Mouse (Mus musculus) kidney, embryonic 15.5 days (tissue): ENCODE measurements around the gene Hesx1. TPM values are rescaled to one million over a fixed set of nuclear protein-coding genes. Genes with fewer than 3 reads are reported as not detected.

Experiments used
- ATAC-seq: fragments of 200-750 bp; cut with Nextera tagmentation; replicated peaks from 2 replicates; pipeline ENCODE4 v1.8.0; 2017; ENCODE audit warnings: moderate TSS enrichment; ENCODE audit not compliant: low FRiP score
- H3K27ac ChIP-seq: fragments of 300-500 bp; sonication (generic); 2 replicates; pipeline ENCODE4 v1.5.1; 2015; ENCODE audit warnings: mild to moderate bottlenecking, inconsistent platforms
- H3K27me3 ChIP-seq: fragments of 300-500 bp; sonication (generic); 2 replicates; pipeline ENCODE4 v1.6.1; 2015; ENCODE audit warnings: inconsistent platforms
- H3K36me3 ChIP-seq: fragments of 300-500 bp; sonication (generic); 2 replicates; pipeline ENCODE4 v1.6.1; 2015; ENCODE audit warnings: inconsistent platforms
- H3K4me1 ChIP-seq: fragments of 300-500 bp; sonication (generic); 2 replicates; pipeline ENCODE4 v1.6.1; 2015; ENCODE audit warnings: inconsistent platforms
- H3K4me2 ChIP-seq: fragments of 300-500 bp; sonication (generic); 2 replicates; pipeline ENCODE4 v1.6.1; 2015; ENCODE audit warnings: moderate library complexity, mild to moderate bottlenecking, inconsistent platforms
- H3K4me3 ChIP-seq: fragments of 300-500 bp; sonication (generic); replicated peaks from 2 replicates; pipeline ENCODE4 v1.5.1; 2015; ENCODE audit warnings: mild to moderate bottlenecking, inconsistent platforms
- H3K9ac ChIP-seq: fragments of 300-500 bp; sonication (generic); 2 replicates; pipeline ENCODE4 v1.6.1; 2015; ENCODE audit warnings: mild to moderate bottlenecking, inconsistent platforms
- H3K9me3 ChIP-seq: fragments of 300-500 bp; sonication (generic); replicated peaks from 2 replicates; pipeline ENCODE4 v1.6.1; 2016; ENCODE audit warnings: inconsistent platforms
- WGBS: fragments of 180-500 bp; shearing (Covaris S2); methylation state at CpG from one replicate; pipeline ENCODE4 v1.1.7; 2015; ENCODE audit warnings: mixed read lengths; 5-methylcytosine and 5-hydroxymethylcytosine counted together
- polyA plus RNA-seq: library from polyadenylated mRNA; unstranded; fragments of >200 nt; fragmentation: Nextera tagmentation; extraction: Ambion mirVana; gene quantifications from 2 replicates; pipeline ENCODE4 v1.2.1, GENCODE M21; 2015

Gene Hesx1
- polyA plus RNA-seq, 1 experiment from 2014 or later: 1.1 TPM

DNA sequence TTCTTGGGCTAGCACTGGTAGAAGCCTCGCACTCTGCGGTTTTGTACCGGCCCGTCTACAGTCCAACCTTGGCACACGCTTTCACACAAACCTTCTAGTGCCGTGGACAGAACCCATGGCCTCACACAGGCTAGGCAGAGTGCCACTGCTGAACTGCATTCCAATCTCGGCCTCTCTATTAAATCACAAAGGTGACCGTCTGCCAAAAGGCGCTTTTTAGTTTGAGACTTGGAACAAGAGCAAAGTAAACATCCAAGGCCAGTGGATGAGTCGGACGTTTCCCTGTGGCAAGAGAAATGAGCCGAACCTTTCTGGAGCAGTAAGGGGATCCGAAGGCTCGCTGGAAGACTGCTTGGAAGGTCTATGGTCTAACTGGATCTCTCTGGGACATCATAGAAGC, 25.6 kb downstream of the Hesx1 start:
- Histone ChIP-seq H3K36me3 (no peaks in the 10 kb centered on the region), H3K4me1 (no peaks in the 10 kb centered on the region), H3K4me2 (no peak overlapping the region), H3K9me3 (no peaks in the 10 kb centered on the region), H3K9ac (no peak overlapping the region), H3K4me3 (no peak overlapping the region), H3K27ac (no peak overlapping the region), H3K27me3 (no peaks in the 10 kb centered on the region)
- ATAC-seq: no peak
- 77% methylated on average over 14 of the region's 14 CpGs for WGBS

DNA sequence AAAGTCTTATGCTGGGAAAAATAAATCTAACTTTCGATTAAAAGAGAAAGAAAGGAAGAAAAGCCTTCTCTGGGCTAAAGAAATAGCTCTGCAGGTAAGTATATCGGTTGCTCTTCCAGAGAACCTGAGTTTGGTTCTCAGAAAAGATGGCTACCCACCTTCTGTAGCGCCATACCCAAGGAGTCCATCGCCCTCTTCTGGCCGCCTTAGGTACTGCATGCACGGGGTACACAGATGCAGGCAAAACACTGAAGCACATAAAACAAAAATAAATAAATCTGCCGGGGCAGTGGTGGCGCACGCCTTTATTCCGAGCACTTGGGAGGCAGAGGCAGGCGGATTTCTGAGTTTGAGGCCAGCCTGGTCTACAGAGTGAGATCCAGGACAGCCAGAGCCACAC, 28.7 kb downstream of the Hesx1 start:
- Histone ChIP-seq H3K4me2 (no peak overlapping the region), H3K27ac (no peak overlapping the region), H3K36me3 (no peaks in the 10 kb centered on the region), H3K9me3 (no peaks in the 10 kb centered on the region), H3K4me3 (no peak overlapping the region), H3K4me1 (no peaks in the 10 kb centered on the region), H3K27me3 (no peaks in the 10 kb centered on the region), H3K9ac (no peak overlapping the region)
- no peak for ATAC-seq
- 41% methylated on average over 11 of the region's 11 CpGs for WGBS

DNA sequence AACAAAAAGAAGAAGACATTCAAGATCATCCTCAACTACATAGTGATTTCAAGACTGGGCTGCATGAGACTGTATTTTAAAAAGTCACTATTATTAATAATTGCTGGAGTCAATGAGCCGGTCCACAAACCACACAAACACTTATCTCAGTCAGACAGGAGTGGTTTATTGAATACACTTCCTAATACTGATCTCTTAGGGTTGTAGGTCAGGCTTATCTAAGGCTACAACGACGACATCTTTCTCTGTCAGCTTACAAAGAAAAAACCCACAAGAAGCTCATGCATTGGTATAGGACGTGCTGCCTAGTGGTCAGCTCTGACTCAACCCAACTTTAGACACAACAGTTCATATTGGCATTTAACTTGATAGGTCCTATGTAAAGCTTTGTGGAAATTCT, 30.4 kb downstream of the Hesx1 start:
- Histone ChIP-seq H3K9me3 (no peaks in the 10 kb centered on the region), H3K9ac (no peak overlapping the region), H3K4me3 (no peak overlapping the region), H3K36me3 (no peaks in the 10 kb centered on the region), H3K4me1 (no peaks in the 10 kb centered on the region; the same call in 1 of the 2 replicates), H3K27me3 (no peaks in the 10 kb centered on the region), H3K27ac (no peak overlapping the region), H3K4me2 (no peak overlapping the region)
- 82% methylated on average over 4 of the region's 4 CpGs for WGBS
- no peak for ATAC-seq

DNA sequence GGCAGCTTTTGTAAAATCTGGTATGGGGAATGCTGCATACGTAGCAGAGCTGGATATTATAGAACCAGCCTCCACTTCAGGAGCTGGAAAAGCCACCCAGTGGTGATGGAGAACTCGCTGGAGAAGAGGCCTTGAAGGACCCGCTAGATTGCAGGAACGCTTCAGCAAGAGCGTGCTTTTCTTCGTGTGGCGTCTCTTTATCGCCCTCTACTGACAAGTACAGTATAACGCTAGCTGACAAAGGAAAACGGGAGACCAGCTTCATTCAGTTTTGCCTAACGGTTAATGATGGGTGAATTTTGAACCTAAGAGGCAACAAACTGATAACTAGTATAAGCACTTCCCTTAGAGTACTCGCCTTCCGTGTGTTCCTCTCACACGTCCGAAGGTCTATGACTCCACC, 35.6 kb downstream of the Hesx1 start:
- no peaks in the 10 kb centered on the region for H3K36me3 ChIP-seq
- no peak overlapping the region for H3K27ac ChIP-seq
- no peak overlapping the region for H3K9ac ChIP-seq
- no peaks in the 10 kb centered on the region for H3K9me3 ChIP-seq
- H3K4me1 ChIP-seq: no peaks in the 10 kb centered on the region; the same call in 1 of the 2 replicates
- WGBS: 2% methylated on average over 15 of the region's 15 CpGs
- no peak overlapping the region for H3K4me3 ChIP-seq
- H3K4me2 ChIP-seq: no peak overlapping the region
- ATAC-seq: peak; percentile 67; the same call in 1 of the 2 replicates
- H3K27me3 ChIP-seq: no peaks in the 10 kb centered on the region

DNA sequence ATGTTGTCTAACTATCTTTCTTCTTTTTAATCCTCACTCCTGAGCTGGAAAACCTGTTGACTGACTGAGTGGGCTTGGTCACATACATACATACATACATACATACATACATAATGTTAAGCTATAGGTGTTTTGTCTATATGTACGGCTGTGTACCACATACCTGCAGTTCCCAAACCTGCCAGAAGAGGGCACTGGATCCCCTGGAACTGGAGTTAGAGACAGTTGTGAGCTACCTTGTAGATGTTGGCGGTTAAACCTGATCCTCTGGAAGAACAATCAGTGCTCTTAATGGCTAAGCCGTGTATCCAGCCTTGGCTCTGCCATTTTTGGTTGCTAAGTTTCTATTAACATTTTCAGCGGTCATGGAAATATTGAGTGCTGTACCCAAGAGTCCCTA, 36.9 kb downstream of the Hesx1 start:
- H3K4me3 ChIP-seq: no peak overlapping the region
- no peak overlapping the region for H3K4me2 ChIP-seq
- no peaks in the 10 kb centered on the region for H3K9me3 ChIP-seq
- no peaks in the 10 kb centered on the region for H3K36me3 ChIP-seq
- H3K27me3 ChIP-seq: no peaks in the 10 kb centered on the region
- H3K27ac ChIP-seq: no peak overlapping the region
- no peak overlapping the region for H3K9ac ChIP-seq
- WGBS: 13% methylated on average over 4 of the region's 4 CpGs
- no peaks in the 10 kb centered on the region; the same call in 1 of the 2 replicates for H3K4me1 ChIP-seq
- no peak for ATAC-seq

DNA sequence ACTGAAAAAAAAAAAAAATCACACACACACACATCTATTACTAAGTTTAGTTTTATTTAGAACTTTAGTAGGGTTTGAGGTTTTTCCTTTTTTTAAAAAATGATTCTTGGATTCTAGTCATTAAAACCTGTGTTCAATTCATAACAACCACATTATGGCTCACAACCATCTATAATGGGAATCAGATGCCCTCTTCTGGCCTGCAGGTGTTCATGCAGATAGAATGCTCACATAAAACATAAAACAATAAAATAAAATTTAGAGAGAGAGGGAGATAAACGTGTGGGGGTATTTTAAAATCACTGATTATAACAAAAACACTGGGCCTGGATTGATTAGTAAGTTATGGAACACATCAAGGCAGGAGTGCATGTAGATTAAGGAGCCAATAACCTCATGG, 43.3 kb downstream of the Hesx1 start:
- H3K4me1 ChIP-seq: peaks cover 24% of the 10 kb centered on the region
- H3K27ac ChIP-seq: no peak overlapping the region
- ATAC-seq: no peak
- H3K9me3 ChIP-seq: no peaks in the 10 kb centered on the region
- H3K4me3 ChIP-seq: no peak overlapping the region
- H3K9ac ChIP-seq: no peak overlapping the region
- no peak overlapping the region for H3K4me2 ChIP-seq
- 75% methylated on average over 1 of the region's 1 CpGs for WGBS
- H3K27me3 ChIP-seq: peaks cover 3% of the 10 kb centered on the region; the same call in 1 of the 2 replicates
- H3K36me3 ChIP-seq: no peaks in the 10 kb centered on the region

DNA sequence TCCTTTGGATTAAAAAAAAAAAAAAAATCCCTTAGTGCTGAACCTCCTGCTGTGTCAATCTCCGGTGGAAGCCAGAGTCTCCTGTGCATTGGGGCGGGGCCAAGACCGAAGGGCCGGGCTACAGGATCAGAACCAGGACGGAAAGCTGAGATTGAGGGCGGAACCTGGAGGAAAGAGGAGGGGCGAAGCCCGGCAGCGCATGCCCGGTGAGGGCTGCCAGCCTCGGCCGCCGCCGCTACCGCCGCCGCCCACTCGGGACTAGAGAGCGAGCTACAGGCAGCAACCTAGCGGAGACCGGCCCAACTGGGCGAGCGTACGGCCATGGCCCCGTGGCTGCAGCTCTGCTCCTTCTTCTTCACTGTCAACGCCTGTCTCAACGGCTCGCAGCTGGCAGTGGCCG, 44.6 kb downstream of the Hesx1 start, which contains the start of gene Il17rd:
Gene Il17rd (plus strand): TSS at position 159 of the 400 bp plus-strand sequence.
- WGBS: under 1% methylated on average over 29 of the region's 29 CpGs
- no peaks in the 10 kb centered on the region for H3K36me3 ChIP-seq
- peak; percentile 89 for ATAC-seq
- H3K27ac ChIP-seq: peak within 1 kb of the TSS; percentile 92
- H3K9ac ChIP-seq: peak within 1 kb of the TSS; percentile 83
- peak within 1 kb of the TSS; percentile 81 for H3K4me3 ChIP-seq
- peaks cover 3% of the 10 kb centered on the region; the same call in 1 of the 2 replicates for H3K27me3 ChIP-seq
- no peaks in the 10 kb centered on the region for H3K9me3 ChIP-seq
- peaks cover 36% of the 10 kb centered on the region for H3K4me1 ChIP-seq
- H3K4me2 ChIP-seq: peak within 1 kb of the TSS; percentile 92

DNA sequence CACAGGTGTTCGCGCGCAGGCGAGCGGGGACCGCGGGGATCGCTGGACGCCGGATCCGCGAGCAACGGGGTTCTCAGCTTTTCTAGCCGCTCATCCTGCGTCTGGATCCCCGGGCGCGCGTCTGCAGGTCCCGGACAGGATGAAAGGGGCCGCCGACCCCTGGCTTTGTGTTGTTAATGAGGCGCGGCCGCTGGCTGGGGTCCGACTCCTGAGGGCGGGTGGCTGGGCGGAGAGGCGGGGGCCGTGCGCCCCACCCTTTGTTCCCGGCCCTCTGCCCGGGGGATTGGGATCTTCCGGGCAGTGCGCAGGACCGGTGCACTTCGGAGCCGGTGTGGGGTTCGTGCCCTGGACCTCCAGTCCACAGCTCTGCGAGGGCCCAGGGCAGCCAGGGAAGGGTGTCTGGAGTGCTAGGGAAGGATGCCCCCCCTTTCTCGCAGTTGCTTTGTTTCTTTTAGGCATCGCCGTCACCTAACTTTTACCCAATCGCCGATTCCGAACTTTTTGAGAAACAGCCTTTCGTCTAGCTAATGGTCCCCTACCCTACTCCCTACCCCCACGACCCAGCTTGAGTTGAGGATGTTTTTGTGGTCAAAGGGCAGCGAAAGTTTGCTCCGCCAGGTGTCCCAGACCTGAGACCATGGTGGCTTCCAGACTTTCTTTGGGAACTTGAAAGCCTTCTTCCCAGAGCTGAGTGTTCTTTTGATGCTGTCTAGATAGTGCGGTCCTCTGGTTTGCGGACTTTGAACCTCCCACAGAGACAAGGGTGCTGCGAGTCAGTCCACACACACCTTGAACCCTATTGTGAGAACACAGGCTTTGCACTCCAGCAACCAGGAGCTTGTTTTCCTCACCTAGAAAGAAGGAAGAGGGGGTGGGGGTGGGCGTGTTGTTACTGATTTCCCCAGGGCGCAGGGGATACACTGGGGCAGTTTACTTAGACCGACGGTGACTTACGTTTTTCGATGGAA, 45.3 kb downstream of the Hesx1 start:
- H3K4me2 ChIP-seq: peak overlapping the region; percentile 92
- ATAC-seq: peak; percentile 52
- H3K9ac ChIP-seq: peak overlapping the region; percentile 83
- H3K9me3 ChIP-seq: no peaks in the 10 kb centered on the region
- H3K4me1 ChIP-seq: peaks cover 44% of the 10 kb centered on the region
- H3K4me3 ChIP-seq: peak overlapping the region; percentile 81
- no peaks in the 10 kb centered on the region for H3K36me3 ChIP-seq
- under 1% methylated on average over 59 of the region's 59 CpGs for WGBS
- H3K27ac ChIP-seq: peak overlapping the region; percentile 92
- H3K27me3 ChIP-seq: peaks cover 3% of the 10 kb centered on the region; the same call in 1 of the 2 replicates

DNA sequence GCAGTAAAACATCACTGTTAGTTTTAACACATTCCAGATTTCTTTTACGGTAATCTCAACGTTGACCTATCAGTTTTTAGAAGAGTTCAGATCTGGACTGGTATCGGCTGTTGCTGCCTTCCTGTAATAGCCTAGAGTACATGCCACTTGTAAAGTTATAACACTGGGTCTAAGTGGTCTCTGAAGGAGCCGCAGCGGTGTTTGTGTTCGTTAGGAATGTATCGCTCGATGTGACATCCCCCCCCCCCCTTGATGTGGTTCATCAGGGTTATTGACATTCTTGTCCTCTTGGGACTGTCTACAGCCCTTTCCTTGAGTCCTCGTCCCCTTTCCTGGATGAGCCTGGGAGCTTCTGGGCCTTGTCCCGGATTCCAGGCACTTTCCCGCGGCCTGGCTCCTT, 46.2 kb downstream of the Hesx1 start:
- peaks cover 53% of the 10 kb centered on the region for H3K4me1 ChIP-seq
- peaks cover 3% of the 10 kb centered on the region; the same call in 1 of the 2 replicates for H3K27me3 ChIP-seq
- WGBS: 15% methylated on average over 12 of the region's 12 CpGs
- peak overlapping the region; percentile 54; the same call in 1 of the 2 replicates for H3K27ac ChIP-seq
- no peaks in the 10 kb centered on the region for H3K36me3 ChIP-seq
- ATAC-seq: no peak
- no peaks in the 10 kb centered on the region for H3K9me3 ChIP-seq
- peak overlapping the region; percentile 92 for H3K4me2 ChIP-seq
- peak overlapping the region; percentile 81 for H3K4me3 ChIP-seq
- peak overlapping the region; percentile 83 for H3K9ac ChIP-seq

DNA sequence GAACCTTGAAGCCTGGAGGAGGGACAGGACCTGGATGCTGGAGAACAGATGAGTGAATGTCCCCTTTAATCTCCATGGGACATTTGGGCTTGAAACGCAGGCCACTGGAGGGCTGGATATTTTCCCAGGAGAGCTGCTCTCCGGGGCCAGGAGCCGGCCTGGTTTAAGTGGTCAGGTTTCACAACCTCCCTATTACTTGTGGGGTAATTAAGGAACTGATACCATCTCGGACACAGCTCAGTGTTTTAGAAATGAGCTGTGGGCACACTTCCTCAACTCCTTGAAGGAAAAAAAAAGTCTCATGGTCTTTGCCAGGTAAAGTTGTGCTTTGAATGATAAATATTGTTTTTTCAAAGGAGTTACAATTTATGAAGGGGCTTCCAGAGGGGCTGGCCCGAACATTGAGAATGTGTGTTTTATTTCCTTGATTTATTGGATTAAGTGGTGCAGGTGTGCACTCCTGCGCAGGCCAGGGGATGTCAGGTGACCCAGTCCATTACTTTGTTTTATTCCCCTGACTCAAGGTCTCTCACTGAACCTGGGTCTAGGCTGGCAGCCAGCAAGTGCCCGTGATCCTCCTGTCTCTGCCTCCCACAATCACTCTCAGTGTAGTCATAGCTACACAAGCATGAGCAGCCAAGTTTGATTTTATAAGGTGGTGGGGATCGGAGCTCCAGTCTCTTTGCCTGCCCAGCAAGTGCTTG, 48.2 kb downstream of the Hesx1 start:
- H3K4me2 ChIP-seq: peak overlapping the region; percentile 92
- H3K36me3 ChIP-seq: no peaks in the 10 kb centered on the region
- H3K9ac ChIP-seq: no peak overlapping the region
- H3K4me1 ChIP-seq: peaks cover 73% of the 10 kb centered on the region
- 25% methylated on average over 8 of the region's 8 CpGs for WGBS
- H3K4me3 ChIP-seq: peak overlapping the region; percentile 3; the same call in 1 of the 2 replicates
- peak overlapping the region; percentile 80 for H3K27ac ChIP-seq
- H3K9me3 ChIP-seq: no peaks in the 10 kb centered on the region
- H3K27me3 ChIP-seq: peaks cover 3% of the 10 kb centered on the region; the same call in 1 of the 2 replicates
- ATAC-seq: peak; percentile 19; the same call in 1 of the 2 replicates

DNA sequence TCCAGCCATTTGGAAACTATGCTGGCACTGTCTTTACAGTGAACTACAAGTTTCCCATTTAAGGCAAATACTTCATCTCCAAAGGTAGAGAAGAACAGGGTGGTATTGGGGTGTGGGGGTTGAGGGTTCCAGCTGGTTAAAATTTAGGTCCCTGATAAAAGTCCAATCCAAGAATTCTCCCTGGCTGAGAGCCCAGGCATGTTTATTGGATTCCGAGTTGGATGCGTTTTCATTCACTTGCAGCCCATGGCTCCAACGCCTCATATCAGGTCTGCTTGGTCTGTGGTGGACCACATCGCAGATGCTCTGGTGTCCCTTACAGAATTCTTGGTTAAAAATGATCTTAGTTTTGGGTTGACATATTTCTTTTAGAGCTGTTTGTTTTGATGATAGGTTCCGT, 49.2 kb downstream of the Hesx1 start:
- ATAC-seq: no peak
- peaks cover 3% of the 10 kb centered on the region; the same call in 1 of the 2 replicates for H3K27me3 ChIP-seq
- WGBS: 41% methylated on average over 5 of the region's 5 CpGs
- H3K4me2 ChIP-seq: peak overlapping the region; percentile 44; the same call in 1 of the 2 replicates
- H3K36me3 ChIP-seq: no peaks in the 10 kb centered on the region
- no peak overlapping the region for H3K9ac ChIP-seq
- H3K27ac ChIP-seq: peak overlapping the region; percentile 80
- no peaks in the 10 kb centered on the region for H3K9me3 ChIP-seq
- H3K4me1 ChIP-seq: peaks cover 81% of the 10 kb centered on the region
- no peak overlapping the region for H3K4me3 ChIP-seq
